Comparison of ENCODE assay signal across 23 mouse cellular contexts in genomic region chr14:123056976-123057375, GRCm38 (mm10).
"Had no signal": no experiment of that assay in that cellular context is flagged by ENCODE, and none has a peak within 500 bp of the region (broad histone marks: within the 10 kb centered on the region; RNA-seq: fewer than 3 reads in every experiment).

No protein-coding gene starts in this region.

- H3K4me1 ChIP-seq: heart, embryonic 12.5 days; hindbrain, embryonic 10.5 days; hindbrain, embryonic 12.5 days; intestine, embryonic 15.5 days; limb, embryonic 13.5 days; limb, embryonic 15.5 days; liver, embryonic 12.5 days had no signal

- H3K4me3 ChIP-seq: heart, adult 2 months; heart, embryonic 12.5 days; hindbrain, embryonic 10.5 days; hindbrain, embryonic 12.5 days; intestine, embryonic 15.5 days; limb, embryonic 13.5 days; limb, embryonic 15.5 days; liver, embryonic 12.5 days had no signal

- DNase-seq: gastrocnemius, postnatal 14 days; gastrocnemius, postnatal 36 days; heart, adult 11 months; heart, adult 2 months; heart, postnatal 10 days; heart, postnatal 4 days; kidney, adult 18-20 months; kidney, adult 8-10 months; kidney, postnatal 14 days; kidney, postnatal 36 days; layer of hippocampus, adult 9-11 months; layer of hippocampus, postnatal 36 days; left cerebral cortex, postnatal 4 days had no signal

- H3K27ac ChIP-seq: heart, adult 2 months; hindbrain, embryonic 10.5 days; hindbrain, embryonic 12.5 days; hindbrain, embryonic 14.5 days; intestine, embryonic 15.5 days; kidney, postnatal 0 days; limb, embryonic 13.5 days; limb, embryonic 15.5 days; liver, embryonic 12.5 days; liver, embryonic 14.5 days had no signal
